Mouse (Mus musculus): Measurements from ENCODE around the gene Tmem104.

GRCm38 (mm10) chr11:115224889-115225288, 37.6 kb downstream of the Tmem104 start:
- TF ChIP-seq POLR2A (IDR thresholded peaks at IDR 0.05; ENCODE audit: low read depth, low read length) (no peak), CTCF (IDR thresholded peaks at IDR 0.05; ENCODE audit: extremely low read depth, insufficient read length, insufficient replicate concordance, low read depth, low read length) (peak; percentile 64; the same call in 1 of the 2 replicates)
